Comparison of ENCODE assay signal across 18 mouse cellular contexts in genomic region chr19:55115532-55115931, GRCm38 (mm10). TPM values are rescaled to one million over a fixed set of nuclear protein-coding genes. Genes with fewer than 3 reads are reported as not detected.
DNase-seq lines count a peak whose midpoint lies in the region; ATAC-seq and TF ChIP-seq lines count a peak whose summit lies in the region.
"Had no signal": no experiment of that assay in that cellular context is flagged by ENCODE, and none has a peak within 500 bp of the region (broad histone marks: within the 10 kb centered on the region; RNA-seq: fewer than 3 reads in every experiment).

No protein-coding gene starts in this region.

- 47% methylated on average over 4 of the region's 4 CpGs for WGBS in liver, postnatal 0 days (ENCODE audit: insufficient replicate concordance)
- WGBS in liver, embryonic 12.5 days (ENCODE audit: insufficient replicate concordance): 74% methylated on average over 4 of the region's 4 CpGs

- no peak for ATAC-seq in liver, postnatal 0 days
- no peak for ATAC-seq in liver, embryonic 12.5 days
- 0 out of 2 replicates have a peak, but pooled peaks have one; percentile 17 for ATAC-seq in megakaryocyte progenitor cell, adult 5-6 weeks (replicated peaks; ENCODE audit: poor library complexity)
- ATAC-seq: activated CD4-positive, CD25-positive, alpha-beta regulatory T cell, adult 4 months; forebrain, embryonic 14.5 days; hindbrain, postnatal 0 days; Patski had no signal

- no peaks in the 10 kb centered on the region for H3K27me3 ChIP-seq in liver, postnatal 0 days (ENCODE audit: insufficient read depth, low read length)
- no peaks in the 10 kb centered on the region for H3K27me3 ChIP-seq in liver, embryonic 12.5 days (replicated peaks)
- peaks cover 2 to 15% of the 10 kb centered on the region in 2 experiments for H3K27me3 ChIP-seq in MEL (ENCODE audit: control insufficient read depth in 1 of 2, insufficient read depth in 2 of 2, low read length in 2 of 2)
- H3K27me3 ChIP-seq: heart, embryonic 13.5 days; hindbrain, embryonic 13.5 days had no signal

- intact Hi-C loops in gastrocnemius, adult 2 months (cut with DNase I): loop anchor here (2.0 kb wide), 1 partner anchor 73 kb away; no protein-coding TSS in a partner anchor

- H3K4me3 ChIP-seq in gastrocnemius, adult 2 months: no peak overlapping the region; the same call in 1 of the 2 replicates
- H3K4me3 ChIP-seq in liver, postnatal 0 days (ENCODE audit: low read depth, low read length): no peak overlapping the region
- H3K4me3 ChIP-seq in liver, embryonic 12.5 days: no peak overlapping the region
- no peak overlapping the region for H3K4me3 ChIP-seq in MEL (ENCODE audit: control insufficient read depth in 1 of 2, insufficient read depth in 1 of 2, low read depth in 2 of 2, low read length in 2 of 2)
- H3K4me3 ChIP-seq: embryonic facial prominence, embryonic 10.5 days; forebrain, embryonic 10.5 days; heart, embryonic 13.5 days; hindbrain, embryonic 13.5 days had no signal

- H3K36me3 ChIP-seq in liver, postnatal 0 days (replicated peaks; ENCODE audit: insufficient read depth, low read length): no peaks in the 10 kb centered on the region
- H3K36me3 ChIP-seq in liver, embryonic 12.5 days: no peaks in the 10 kb centered on the region
- H3K36me3 ChIP-seq in MEL (ENCODE audit: control insufficient read depth in 1 of 2, insufficient read depth in 2 of 2, low read length in 2 of 2): no peaks in the 10 kb centered on the region
- H3K36me3 ChIP-seq: embryonic facial prominence, embryonic 10.5 days; forebrain, embryonic 10.5 days; heart, embryonic 13.5 days; hindbrain, embryonic 13.5 days had no signal

- TF ChIP-seq EP300 in liver, postnatal 0 days (IDR thresholded peaks at IDR 0.05; ENCODE audit: low read depth): no peak
- TF ChIP-seq EP300 in MEL (IDR thresholded peaks at IDR 0.05; ENCODE audit: low read depth in 1 of 2, low read length in 2 of 2): no peak

- H3K4me1 ChIP-seq in liver, postnatal 0 days (ENCODE audit: insufficient read depth): peaks cover 25% of the 10 kb centered on the region
- peaks cover 3% of the 10 kb centered on the region; the same call in 1 of the 2 replicates for H3K4me1 ChIP-seq in liver, embryonic 12.5 days
- no peaks in the 10 kb centered on the region for H3K4me1 ChIP-seq in MEL (ENCODE audit: control insufficient read depth in 1 of 2, insufficient read depth in 2 of 2, low read length in 2 of 2)

- no peak for TF ChIP-seq POLR2A in MEL (IDR thresholded peaks at IDR 0.05; ENCODE audit: control insufficient read depth in 1 of 2, insufficient read depth in 1 of 2, low read depth in 1 of 2, low read length in 2 of 2, poor library complexity in 1 of 2)

- no peaks in the 10 kb centered on the region for H3K9me3 ChIP-seq in liver, postnatal 0 days (ENCODE audit: low read length)
- H3K9me3 ChIP-seq in liver, embryonic 12.5 days (replicated peaks): no peaks in the 10 kb centered on the region
- H3K9me3 ChIP-seq in MEL (replicated peaks; ENCODE audit: insufficient read depth, low read length): no peaks in the 10 kb centered on the region
- H3K9me3 ChIP-seq: embryonic facial prominence, embryonic 10.5 days; forebrain, embryonic 10.5 days; heart, embryonic 13.5 days; hindbrain, embryonic 13.5 days had no signal

- no peak for DNase-seq in gastrocnemius, adult 2 months
- no peak for DNase-seq in gastrocnemius, postnatal 25 days
- no peak for DNase-seq in liver, postnatal 0 days
- DNase-seq in MEL (ENCODE audit: low read depth, low spot score): no peak
- DNase-seq in right cerebral cortex, adult 2 months (ENCODE audit: low spot score in 2 of 2): no peak
- DNase-seq: adrenal gland, postnatal 36 days; cerebellum, adult 2 months; cerebellum, postnatal 10 days had no signal

- TF ChIP-seq RAD21 in MEL (IDR thresholded peaks at IDR 0.05; ENCODE audit: low read depth, low read length): no peak

- peak overlapping the region; percentile 93 for H3K27ac ChIP-seq in gastrocnemius, adult 2 months
- H3K27ac ChIP-seq in liver, postnatal 0 days (ENCODE audit: low read depth): peak overlapping the region; percentile 48; the same call in 1 of the 2 replicates
- H3K27ac ChIP-seq in liver, embryonic 12.5 days: no peak overlapping the region
- H3K27ac ChIP-seq in MEL (ENCODE audit: control insufficient read depth, low read depth, low read length): no peak overlapping the region
- H3K27ac ChIP-seq: embryonic facial prominence, embryonic 10.5 days; forebrain, embryonic 10.5 days; heart, embryonic 13.5 days; hindbrain, embryonic 13.5 days; hindbrain, postnatal 0 days had no signal

- no peak overlapping the region for H3K9ac ChIP-seq in liver, postnatal 0 days (replicated peaks)
- H3K9ac ChIP-seq in liver, embryonic 12.5 days: no peak overlapping the region
- H3K9ac ChIP-seq in MEL (ENCODE audit: control insufficient read depth, low read depth, low read length, poor library complexity, severe bottlenecking): no peak overlapping the region
- H3K9ac ChIP-seq: heart, embryonic 13.5 days; hindbrain, embryonic 13.5 days had no signal

- H3K79me2 ChIP-seq in MEL (ENCODE audit: control insufficient read depth, insufficient read depth, low read length, poor library complexity): no peaks in the 10 kb centered on the region

- no peak for TF ChIP-seq CTCF in gastrocnemius, adult 2 months (IDR thresholded peaks at IDR 0.05)
- no peak for TF ChIP-seq CTCF in liver, postnatal 0 days (IDR thresholded peaks at IDR 0.05; ENCODE audit: low read depth)
- TF ChIP-seq CTCF in MEL (IDR thresholded peaks at IDR 0.05 in 2 of 3, conservative IDR thresholded peaks at IDR 0.05 in 1 of 3; ENCODE audit: control insufficient read depth in 1 of 3, insufficient read depth in 1 of 3, low read depth in 2 of 3, low read length in 3 of 3, poor library complexity in 1 of 3, severe bottlenecking in 1 of 3): no peak

- no peak overlapping the region for H3K4me2 ChIP-seq in liver, postnatal 0 days (ENCODE audit: low read depth, low read length)
- no peak overlapping the region for H3K4me2 ChIP-seq in liver, embryonic 12.5 days
- H3K4me2 ChIP-seq: heart, embryonic 13.5 days; hindbrain, embryonic 13.5 days had no signal

TF ChIP-seq in MEL, 35 proteins besides CTCF, POLR2A, EP300 and RAD21:
- TF ChIP-seq TCF12 (IDR thresholded peaks at IDR 0.05; ENCODE audit: low read depth, low read length) (no peak), USF1 (IDR thresholded peaks at IDR 0.05; ENCODE audit: low read depth, low read length) (0 out of 2 replicates have a peak, but pooled peaks have one; percentile 26), MAZ (IDR thresholded peaks at IDR 0.05; ENCODE audit: low read depth, low read length) (no peak), ZNF384 (IDR thresholded peaks at IDR 0.05; ENCODE audit: low read depth, low read length) (no peak)
TF ChIP-seq in MEL: peak in this region for 1.

RNA-seq across cellular contexts. Expression of gene Gpam, which starts 11.5 kb away (rescaled TPM):
- total RNA-seq in gastrocnemius, adult 2 months (2021): 100 to 1,000 TPM in 1 of 2 experiments, 10 to 100 TPM in 1; 69.0 to 124 TPM
- 100 to 1,000 TPM in 1 of 2 experiments, 10 to 100 TPM in 1; 84.0 to 124 TPM for total RNA-seq in gastrocnemius, postnatal 25 days (2021)
- polyA plus RNA-seq in liver, postnatal 0 days (2015; fragmentation: Nextera tagmentation; extraction: Ambion mirVana): 19.8 and 24.2 TPM in 2 replicates
- polyA plus RNA-seq in liver, embryonic 12.5 days (2016; fragmentation: Nextera tagmentation; extraction: Ambion mirVana): 26.9 and 27.1 TPM in 2 replicates
- 31.4 and 37.1 TPM in 2 replicates for total RNA-seq in MEL (2012; rRNA removed)
- polyA plus RNA-seq in MEL (2012; ENCODE audit: insufficient read depth in 1 of 2, insufficient read length in 2 of 2, low read depth in 1 of 2, low replicate concordance in 2 of 2, missing spikeins in 1 of 2): 100 to 1,000 TPM in 1 of 2 experiments, 10 to 100 TPM in 1; 26.2 to 327 TPM
- total RNA-seq in megakaryocyte progenitor cell, adult 5-6 weeks (2015): 6.6 and 7.9 TPM in 2 replicates
- total RNA-seq in megakaryocyte progenitor cell, adult 5-6 weeks (2017): 12.5 and 14.2 TPM in 2 replicates

Comparison
In these comparisons a context has a peak if more than half of its experiments do, and no peak if none do; other contexts are left out.
1. H3K27ac ChIP-seq: peak in gastrocnemius, adult 2 months (single experiment) and liver, postnatal 0 days (single experiment); none in liver, embryonic 12.5 days (single experiment) and MEL (single experiment).